Mouse (Mus musculus) embryonic fibroblast, embryonic 13.5 days (primary cell): ENCODE measurements around the gene Apoe.

Source experiments
- CTCF ChIP-seq: IDR thresholded peaks from 2 replicates; pipeline ENCODE4 v1.5.1; 2011; ENCODE audit warnings: mild to moderate bottlenecking, control low read depth, low read length, moderate library complexity, borderline replicate concordance; ENCODE audit not compliant: insufficient read depth
- POLR2A ChIP-seq: IDR thresholded peaks from 2 replicates; pipeline ENCODE4 v1.6.1; 2011; ENCODE audit warnings: low read depth, mild to moderate bottlenecking, control low read depth, low read length, moderate library complexity

- TF ChIP-seq CTCF (no peak), POLR2A (no peak)
These were observed 2.6 kb downstream of the Apoe start for GRCm38 (mm10) chr7:19696336-19696873.
